Mouse (Mus musculus) hindbrain, embryonic 14.5 days (tissue): ENCODE results near the gene Cebpe. TPM values are rescaled to one million over a fixed set of nuclear protein-coding genes. Genes with fewer than 3 reads are reported as not detected.

Experiments
- ATAC-seq: fragments of 200-750 bp; cut with Nextera tagmentation; 2 replicates; pipeline ENCODE4 v1.8.0; 2017; ENCODE audit warnings: moderate number of reproducible peaks, mild to moderate bottlenecking, moderate TSS enrichment, moderate library complexity; ENCODE audit not compliant: low FRiP score
- DNase-seq: peaks from one replicate; pipeline ENCODE4 v3.0.0-alpha.2; 2015; ENCODE audit warnings: low spot score
- H3K27ac ChIP-seq: fragments of 300-500 bp; sonication (generic); 2 replicates; pipeline ENCODE4 v1.5.1; 2014; ENCODE audit warnings: mild to moderate bottlenecking, moderate library complexity
- H3K27me3 ChIP-seq: fragments of 300-500 bp; sonication (generic); 2 replicates; pipeline ENCODE4 v1.6.1; 2014; ENCODE audit warnings: mild to moderate bottlenecking, low read length, mixed read lengths; ENCODE audit not compliant: control insufficient read depth, insufficient read depth
- H3K36me3 ChIP-seq: fragments of 300-500 bp; sonication (generic); replicated peaks from 2 replicates; pipeline ENCODE4 v1.6.1; 2014; ENCODE audit not compliant: control insufficient read depth, insufficient read depth
- H3K4me1 ChIP-seq: fragments of 300-500 bp; sonication (generic); replicated peaks from 2 replicates; pipeline ENCODE4 v1.6.1; 2014; ENCODE audit warnings: antibody characterized with exemption, low read length, mixed read lengths; ENCODE audit not compliant: control insufficient read depth, insufficient read depth
- H3K4me2 ChIP-seq: fragments of 300-500 bp; sonication (generic); replicated peaks from 2 replicates; pipeline ENCODE4 v1.6.1; 2014; ENCODE audit warnings: mild to moderate bottlenecking, moderate library complexity
- H3K4me3 ChIP-seq: fragments of 300-500 bp; sonication (generic); replicated peaks from 2 replicates; pipeline ENCODE4 v1.5.1; 2014; ENCODE audit warnings: mild to moderate bottlenecking, low read length
- H3K9ac ChIP-seq: fragments of 300-500 bp; sonication (generic); 2 replicates; pipeline ENCODE4 v1.6.1; 2014
- H3K9me3 ChIP-seq: fragments of 300-500 bp; sonication (generic); 2 replicates; pipeline ENCODE4 v1.6.1; 2016; ENCODE audit warnings: low read length; ENCODE audit not compliant: control insufficient read depth
- WGBS: fragments of 180-500 bp; shearing (Covaris S2); extraction: QIAGEN DNeasy Blood & Tissue Kit; methylation state at CpG from one replicate; pipeline ENCODE4 v1.1.7; 2014; 5-methylcytosine and 5-hydroxymethylcytosine counted together
- polyA plus RNA-seq: library from polyadenylated mRNA; unstranded; fragments of >200 nt; fragmentation: Nextera tagmentation; extraction: Ambion mirVana; gene quantifications from 2 replicates; pipeline ENCODE4 v1.2.1, GENCODE M21; 2014

The Cebpe gene
- polyA plus RNA-seq, 1 experiment from 2014 or later, result not detected

GRCm38 (mm10) chr14:54728823-54729653 lies 17.1 kb upstream of the Cebpe start:
- no peak overlapping the region for H3K9ac ChIP-seq
- H3K9me3 ChIP-seq, result no peaks in the 10 kb centered on the region
- H3K4me1 ChIP-seq, result no peaks in the 10 kb centered on the region
- 63% methylated on average over 13 of the region's 13 CpGs for WGBS
- ATAC-seq, result no peak
- no peak overlapping the region for H3K4me2 ChIP-seq
- no peaks in the 10 kb centered on the region for H3K36me3 ChIP-seq
- H3K27me3 ChIP-seq, result no peaks in the 10 kb centered on the region
- H3K27ac ChIP-seq, result no peak overlapping the region
- no peak for DNase-seq
- no peak overlapping the region for H3K4me3 ChIP-seq

- no peak overlapping the region for H3K27ac ChIP-seq
- 85% methylated on average over 5 of the region's 5 CpGs for WGBS
- H3K4me2 ChIP-seq, result no peak overlapping the region
- H3K9ac ChIP-seq, result no peak overlapping the region
- no peak overlapping the region for H3K4me3 ChIP-seq
- H3K27me3 ChIP-seq, result no peaks in the 10 kb centered on the region
- ATAC-seq, result no peak
- DNase-seq, result no peak
- no peaks in the 10 kb centered on the region for H3K36me3 ChIP-seq
- H3K9me3 ChIP-seq, result no peaks in the 10 kb centered on the region
- no peaks in the 10 kb centered on the region for H3K4me1 ChIP-seq
Observed at GRCm38 (mm10) chr14:54727565-54727964, 15.6 kb upstream of the Cebpe start.

- no peak overlapping the region for H3K4me2 ChIP-seq
- WGBS, result 82% methylated on average over 6 of the region's 6 CpGs
- H3K36me3 ChIP-seq, result no peaks in the 10 kb centered on the region
- no peak overlapping the region for H3K4me3 ChIP-seq
- ATAC-seq, result no peak
- DNase-seq, result no peak
- no peaks in the 10 kb centered on the region for H3K4me1 ChIP-seq
- H3K9ac ChIP-seq, result no peak overlapping the region
- H3K27ac ChIP-seq, result no peak overlapping the region
- no peaks in the 10 kb centered on the region for H3K27me3 ChIP-seq
- no peaks in the 10 kb centered on the region for H3K9me3 ChIP-seq
Observed at GRCm38 (mm10) chr14:54724049-54724448, 12.1 kb upstream of the Cebpe start.

- no peaks in the 10 kb centered on the region for H3K9me3 ChIP-seq
- no peak overlapping the region for H3K4me2 ChIP-seq
- WGBS, result 83% methylated on average over 10 of the region's 10 CpGs
- no peaks in the 10 kb centered on the region for H3K36me3 ChIP-seq
- no peaks in the 10 kb centered on the region for H3K4me1 ChIP-seq
- H3K27ac ChIP-seq, result no peak overlapping the region
- ATAC-seq (no peak), DNase-seq (no peak)
- H3K4me3 ChIP-seq, result no peak overlapping the region
- H3K27me3 ChIP-seq, result no peaks in the 10 kb centered on the region
- no peak overlapping the region for H3K9ac ChIP-seq
Observed at GRCm38 (mm10) chr14:54721711-54722110, 9.7 kb upstream of the Cebpe start.

- Histone ChIP-seq H3K4me1 (no peaks in the 10 kb centered on the region), H3K9me3 (no peaks in the 10 kb centered on the region), H3K27ac (no peak overlapping the region), H3K36me3 (no peaks in the 10 kb centered on the region), H3K9ac (no peak overlapping the region), H3K4me3 (no peak overlapping the region), H3K4me2 (no peak overlapping the region), H3K27me3 (no peaks in the 10 kb centered on the region)
- DNase-seq (no peak), ATAC-seq (no peak)
- WGBS, result 88% methylated on average over 7 of the region's 7 CpGs
Observed at GRCm38 (mm10) chr14:54720654-54721350, 8.8 kb upstream of the Cebpe start.

GRCm38 (mm10) chr14:54720041-54720440 lies 8.1 kb upstream of the Cebpe start:
- Histone ChIP-seq H3K27ac (no peak overlapping the region), H3K4me2 (no peak overlapping the region), H3K27me3 (no peaks in the 10 kb centered on the region), H3K9me3 (no peaks in the 10 kb centered on the region), H3K4me3 (no peak overlapping the region), H3K4me1 (no peaks in the 10 kb centered on the region), H3K36me3 (no peaks in the 10 kb centered on the region), H3K9ac (no peak overlapping the region)
- DNase-seq (no peak), ATAC-seq (no peak)
- WGBS, result 90% methylated on average over 11 of the region's 11 CpGs

- H3K4me1 ChIP-seq, result no peaks in the 10 kb centered on the region
- H3K4me2 ChIP-seq, result peak overlapping the region; percentile 65
- no peak for DNase-seq
- H3K27me3 ChIP-seq, result no peaks in the 10 kb centered on the region
- ATAC-seq, result no peak
- H3K36me3 ChIP-seq, result no peaks in the 10 kb centered on the region
- 0 out of 2 replicates have a peak overlapping the region, but pooled peaks have one; percentile 39 for H3K27ac ChIP-seq
- H3K9me3 ChIP-seq, result no peaks in the 10 kb centered on the region
- H3K9ac ChIP-seq, result no peak overlapping the region
- WGBS, result 72% methylated on average over 1 of the region's 1 CpGs
- H3K4me3 ChIP-seq, result no peak overlapping the region
Observed at GRCm38 (mm10) chr14:54715402-54715801, 3.4 kb upstream of the Cebpe start.

- H3K27me3 ChIP-seq, result no peaks in the 10 kb centered on the region
- no peaks in the 10 kb centered on the region for H3K36me3 ChIP-seq
- peak overlapping the region; percentile 65 for H3K4me2 ChIP-seq
- H3K9ac ChIP-seq, result peak overlapping the region; percentile 58
- peak overlapping the region; percentile 34 for H3K4me3 ChIP-seq
- H3K27ac ChIP-seq, result peak overlapping the region; percentile 39
- no peaks in the 10 kb centered on the region for H3K4me1 ChIP-seq
- peak; percentile 64 for ATAC-seq
- no peaks in the 10 kb centered on the region for H3K9me3 ChIP-seq
- WGBS, result 1% methylated on average over 15 of the region's 15 CpGs
- DNase-seq, result peak; percentile 40
Observed at GRCm38 (mm10) chr14:54714617-54715081, 2.7 kb upstream of the Cebpe start.

GRCm38 (mm10) chr14:54714121-54714520 lies 2.1 kb upstream of the Cebpe start:
- Histone ChIP-seq H3K4me3 (peak overlapping the region; percentile 34), H3K4me1 (no peaks in the 10 kb centered on the region)
- WGBS, result 1% methylated on average over 13 of the region's 13 CpGs

More at GRCm38 (mm10) chr14:54714121-54714520, 2.1 kb upstream of the Cebpe start:
- peak overlapping the region; percentile 39; the same call in 1 of the 2 replicates for H3K27ac ChIP-seq
- no peaks in the 10 kb centered on the region for H3K27me3 ChIP-seq
- peak; percentile 93 for DNase-seq
- H3K9ac ChIP-seq, result peak overlapping the region; percentile 58
- peak; percentile 49; the same call in 1 of the 2 replicates for ATAC-seq
- H3K36me3 ChIP-seq, result no peaks in the 10 kb centered on the region
- no peaks in the 10 kb centered on the region for H3K9me3 ChIP-seq
- peak overlapping the region; percentile 65 for H3K4me2 ChIP-seq
